Mouse (Mus musculus) mouse trophoblast stem cell (cell line): ENCODE results near the gene Agap3.

Source experiments
- in situ Hi-C, 2 experiments: fragments of 300-500 bp; cut with MseI, MboI; formaldehyde crosslinking; loops; 2 replicates in 1 of 2; 3 replicates in 1 of 2; pipeline ENCODE4 v1.15.1; 2025

Agap3 gene

DNA sequence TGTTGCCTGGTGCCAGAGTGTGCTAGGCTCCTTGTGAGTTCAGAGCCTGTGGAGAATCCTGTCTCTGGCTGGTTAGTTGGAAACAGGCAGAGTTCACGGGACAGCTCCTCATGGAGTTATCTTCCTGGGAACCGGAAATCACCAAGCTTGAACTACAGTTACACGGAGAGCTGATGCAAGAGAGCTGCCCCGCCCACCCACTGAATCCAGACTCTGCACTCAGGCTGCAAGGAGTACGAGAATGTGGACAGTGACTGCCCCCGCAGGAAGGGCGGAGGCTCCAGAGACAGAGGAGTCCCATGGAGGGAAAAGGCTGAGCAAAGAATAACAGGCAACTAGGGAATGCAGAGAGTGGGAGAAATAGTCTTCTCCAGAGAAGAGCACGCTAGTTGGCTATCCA is 60.3 kb downstream of the Agap3 start:
- in situ Hi-C loops = no loop called here

DNA sequence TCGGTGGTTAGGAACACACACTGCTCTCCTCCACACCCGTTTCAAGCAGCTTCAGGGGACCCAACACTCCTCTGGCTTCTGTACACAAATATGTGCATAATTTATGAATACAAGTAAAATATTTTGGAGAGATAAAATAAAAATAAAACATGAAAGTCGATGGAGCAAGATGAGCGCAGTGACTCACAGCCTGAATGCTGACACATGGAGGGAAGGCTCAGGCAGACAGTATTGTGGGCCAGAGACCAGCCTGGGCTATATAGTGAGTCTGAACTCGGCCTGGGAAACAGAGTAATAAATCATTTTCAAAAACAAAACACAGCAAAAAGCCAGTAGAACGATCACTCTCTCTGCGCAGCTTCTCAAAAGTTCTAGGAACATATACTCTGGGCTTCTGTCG is 69.4 kb downstream of the Agap3 start:
- in situ Hi-C loops = no loop called here

DNA sequence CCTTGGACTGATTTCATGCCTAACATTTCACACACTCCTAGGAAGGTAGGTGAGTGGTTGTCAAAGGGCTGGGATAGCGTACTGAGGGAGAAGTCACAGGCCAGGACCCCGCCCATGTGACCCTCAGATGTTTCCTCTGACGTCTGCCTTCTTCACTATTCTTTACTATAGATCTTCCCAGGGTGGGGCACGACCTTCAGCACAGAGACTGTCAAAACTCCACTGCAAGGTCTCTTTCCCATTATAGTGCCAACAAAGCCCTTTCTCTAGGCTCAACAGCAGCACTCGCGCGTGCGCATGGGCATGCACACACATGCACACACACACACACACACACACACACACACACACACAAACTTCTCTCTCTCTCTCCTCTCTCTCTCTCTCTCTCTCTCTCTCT is 71.8 kb downstream of the Agap3 start:
- in situ Hi-C loops = no loop called here

DNA sequence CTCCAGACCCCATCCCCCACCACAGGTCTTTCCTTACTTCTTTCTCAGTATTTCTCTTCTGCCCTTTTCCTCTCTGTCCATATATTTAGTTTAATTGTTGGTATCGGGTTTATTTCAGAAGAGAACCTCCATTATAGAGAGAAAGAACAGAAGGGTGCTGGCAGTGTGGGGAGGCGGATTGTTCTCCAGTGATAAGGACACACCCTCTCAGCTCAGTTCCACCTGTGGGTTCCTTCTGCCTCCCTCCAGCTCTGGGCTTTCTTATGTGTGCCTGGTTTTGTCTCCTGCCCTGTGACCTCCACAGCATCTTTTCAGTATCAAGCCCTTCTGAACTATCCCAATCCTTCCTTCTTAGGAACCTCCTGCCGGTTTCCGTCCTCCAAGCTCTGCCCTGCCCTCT is 72.5 kb downstream of the Agap3 start:
- in situ Hi-C loops = no loop called here

DNA sequence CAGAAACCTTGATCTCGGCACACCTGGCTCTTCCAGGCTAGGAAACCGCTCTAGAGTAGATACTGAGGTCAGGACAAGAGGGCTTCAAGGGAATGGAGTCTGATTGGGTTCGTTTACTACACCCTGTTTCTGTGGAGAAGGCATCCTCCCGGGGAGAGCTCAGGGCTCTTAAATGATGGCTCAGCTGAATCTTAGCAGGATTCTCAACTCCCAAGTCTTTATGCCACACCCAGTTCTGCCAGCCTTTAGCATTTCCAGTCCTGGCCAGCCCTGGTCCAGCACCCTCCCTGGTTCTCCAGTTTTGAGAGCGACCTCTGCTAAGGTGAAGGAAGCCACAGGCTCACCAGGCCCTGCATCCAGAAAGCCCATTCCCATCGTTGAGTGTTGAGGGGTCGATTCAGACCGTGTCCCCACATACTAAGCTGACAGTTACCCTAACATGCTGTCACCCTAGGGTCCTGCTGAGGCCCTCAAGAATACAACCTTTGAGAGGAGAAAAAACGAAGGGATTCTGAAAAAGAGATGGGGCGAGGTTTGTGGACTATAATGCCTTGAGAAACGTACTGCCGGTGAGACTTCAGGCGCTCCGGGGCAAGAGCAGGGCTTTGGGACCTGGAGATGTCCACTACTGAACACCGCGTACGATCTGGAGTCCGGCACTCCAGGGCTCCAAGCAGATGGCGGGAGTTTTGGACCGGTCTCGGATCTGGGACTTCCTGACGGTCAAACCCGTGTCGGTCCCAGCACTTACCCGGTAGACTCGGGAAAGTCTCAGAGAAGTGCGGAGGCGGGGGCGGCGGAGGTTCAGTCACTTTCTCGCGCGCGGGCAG is 73.6 kb downstream of the Agap3 start:
- in situ Hi-C loops = no loop called here

DNA sequence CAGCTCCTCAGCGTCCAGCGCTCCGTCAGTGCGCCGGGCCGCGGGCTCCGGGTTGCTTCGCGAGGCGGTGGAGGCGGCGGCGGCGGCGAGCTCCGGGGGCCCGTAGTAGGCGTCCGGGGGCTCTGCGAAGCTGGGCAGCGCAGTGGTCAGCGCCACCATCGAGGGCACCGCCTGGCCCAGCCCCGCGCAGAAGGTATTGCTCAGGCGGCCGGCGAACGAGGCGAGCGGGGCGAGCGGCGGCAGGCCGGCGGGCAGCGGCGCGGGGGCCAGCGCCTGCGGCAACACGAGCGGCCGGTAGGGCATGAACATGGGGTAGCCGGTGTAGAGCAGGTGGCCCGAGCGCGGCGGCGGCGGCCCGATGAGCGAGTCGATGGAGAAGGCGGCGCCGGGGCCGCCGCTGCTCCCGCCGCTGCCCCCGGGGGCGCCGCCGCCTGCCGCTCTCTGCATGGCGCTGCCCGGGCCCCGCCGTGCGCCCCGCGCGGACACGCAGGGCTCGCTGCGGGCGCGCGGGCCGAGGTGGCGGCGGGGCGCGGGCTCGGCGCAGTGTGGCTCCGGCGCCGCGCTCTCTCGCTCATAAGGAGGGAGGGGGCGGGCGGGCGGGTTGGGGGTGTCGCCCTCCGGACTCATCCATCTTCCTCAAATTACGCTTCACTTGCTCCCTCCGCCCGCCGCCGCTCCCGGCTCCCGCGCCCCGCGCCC is 74.4 kb downstream of the Agap3 start:
- in situ Hi-C loops = no loop called here

DNA sequence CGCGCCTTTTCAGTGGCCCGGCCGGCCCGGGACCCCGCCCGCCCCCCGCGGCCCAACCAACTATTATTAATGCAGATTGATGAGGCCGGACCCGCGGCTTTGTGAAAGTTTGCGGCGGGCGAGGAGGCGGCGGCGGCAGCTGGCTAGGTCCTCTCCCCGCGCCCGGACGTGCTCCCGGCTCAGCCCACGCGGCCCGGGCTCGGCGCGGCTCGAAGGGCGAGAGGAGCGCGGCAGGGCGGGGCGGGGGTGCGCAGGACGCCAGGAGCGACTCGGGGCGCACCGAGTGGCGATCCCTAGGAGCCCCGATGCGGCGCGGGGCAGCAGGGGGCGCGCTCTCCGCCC is 74.9 kb downstream of the Agap3 start, which contains the start of gene Gbx1:
Gene Gbx1 (minus strand): TSS at position 314 of the 342 bp plus-strand sequence.
- in situ Hi-C loops = no loop called here

DNA sequence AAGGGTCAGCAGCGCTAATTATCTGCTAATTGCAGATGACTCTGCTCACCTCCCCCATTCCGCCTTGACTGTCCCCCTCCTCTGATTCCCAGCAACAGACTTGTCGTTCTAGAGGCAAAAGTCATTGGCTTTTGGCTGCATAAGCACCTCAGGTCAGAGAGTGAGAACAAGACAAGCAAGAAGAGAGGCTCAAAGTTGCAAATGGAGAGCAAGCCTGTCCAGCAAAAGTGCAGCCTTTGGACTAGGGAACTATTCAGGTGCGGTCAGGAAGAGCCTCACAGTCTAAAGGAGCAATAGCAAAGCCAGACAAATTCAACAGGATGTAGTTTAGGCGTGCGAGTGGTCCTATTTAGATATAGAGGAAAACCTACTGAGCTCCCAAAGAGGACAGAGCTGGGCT is 75.8 kb downstream of the Agap3 start:
- in situ Hi-C loops = no loop called here

DNA sequence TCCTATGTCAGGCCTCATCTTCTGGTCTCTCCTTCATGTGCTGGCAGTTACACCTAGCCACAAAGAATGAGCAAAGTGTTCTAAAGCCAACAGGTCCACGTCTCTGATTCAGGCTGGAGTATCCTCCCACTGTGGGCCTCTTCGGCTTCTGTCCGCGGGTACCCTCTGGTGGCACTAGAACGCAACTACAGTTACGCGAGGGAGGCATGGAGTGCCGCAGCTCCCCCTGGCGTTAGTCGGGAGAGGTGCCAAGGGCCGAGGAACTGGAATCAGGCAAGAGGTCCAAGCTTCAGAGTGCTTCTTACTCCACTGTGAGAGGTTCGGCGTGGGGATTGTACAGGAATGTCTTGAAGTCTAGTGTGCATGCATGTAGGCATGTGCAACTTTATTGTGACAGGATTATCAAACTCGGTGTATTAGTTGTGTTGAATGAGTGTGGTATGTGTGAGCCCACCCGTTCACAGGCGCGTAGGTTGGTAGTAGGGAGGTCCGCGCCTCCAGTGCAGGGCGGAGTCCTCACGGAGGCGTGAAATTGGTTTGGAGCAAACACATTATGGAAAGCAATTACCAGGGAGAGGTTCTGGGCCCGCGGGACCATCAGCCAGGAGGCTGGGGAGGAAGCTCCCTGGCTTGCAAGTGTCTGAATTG is 78.2 kb downstream of the Agap3 start:
- in situ Hi-C loops = no loop called here

DNA sequence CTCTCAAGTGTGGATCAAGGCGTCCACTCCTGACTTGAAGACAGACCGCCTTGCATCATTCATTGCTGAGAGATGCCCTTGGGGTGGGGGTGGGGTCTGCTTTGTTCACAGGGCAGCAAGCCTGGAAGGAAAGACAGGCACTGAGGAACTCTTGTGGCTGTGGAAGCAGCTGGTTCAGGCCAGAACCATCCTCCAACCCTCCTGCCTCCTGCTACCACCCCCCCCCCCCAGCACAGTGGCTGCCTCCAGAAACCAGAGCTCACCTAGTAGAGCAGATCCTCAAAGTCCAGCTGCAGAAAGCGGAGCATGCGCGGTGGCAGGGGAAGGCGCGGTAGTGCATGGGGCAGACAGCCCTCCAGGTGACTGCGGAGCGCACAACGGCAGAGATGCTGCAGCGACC is 81.4 kb downstream of the Agap3 start:
- in situ Hi-C loops = no loop called here

DNA sequence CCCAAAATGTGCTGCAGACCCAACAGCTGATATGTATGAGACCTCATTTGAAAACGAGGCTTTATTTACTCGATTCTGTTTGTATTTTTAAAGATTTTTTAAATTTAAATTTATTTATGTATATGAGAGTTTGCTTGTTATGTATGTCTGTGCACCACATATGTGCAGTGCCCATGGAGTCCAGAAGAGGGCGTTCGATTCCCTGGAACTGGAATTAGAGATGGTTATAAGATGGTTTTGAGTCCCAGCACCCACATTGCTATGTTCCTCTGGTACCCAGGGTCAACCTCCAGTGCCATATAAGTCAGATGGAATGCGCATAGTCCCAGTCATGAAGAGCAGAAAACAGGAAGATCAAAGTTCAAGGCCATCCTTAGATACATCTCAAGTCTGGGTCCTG is 82.3 kb downstream of the Agap3 start:
- in situ Hi-C loops = no loop called here

DNA sequence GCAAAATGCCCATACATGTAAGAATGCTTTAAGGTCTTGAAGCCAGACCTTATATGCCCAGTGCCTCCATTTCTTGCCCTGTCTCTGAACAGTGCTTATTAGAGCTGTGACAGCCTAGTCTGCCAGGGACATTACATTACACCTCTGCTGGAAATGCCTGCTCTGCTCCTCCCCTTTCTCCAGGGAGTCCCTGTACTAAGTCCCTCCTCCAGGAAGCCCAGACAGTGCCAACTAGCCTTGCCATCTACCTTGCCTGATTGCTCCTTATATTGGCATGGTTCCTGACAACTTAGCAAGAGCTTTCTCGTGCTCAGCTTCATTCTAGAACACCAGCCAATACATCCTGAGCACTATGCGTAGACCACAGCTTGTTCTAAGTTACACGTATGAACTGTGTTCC is 83.8 kb downstream of the Agap3 start:
- in situ Hi-C loops = no loop called here

DNA sequence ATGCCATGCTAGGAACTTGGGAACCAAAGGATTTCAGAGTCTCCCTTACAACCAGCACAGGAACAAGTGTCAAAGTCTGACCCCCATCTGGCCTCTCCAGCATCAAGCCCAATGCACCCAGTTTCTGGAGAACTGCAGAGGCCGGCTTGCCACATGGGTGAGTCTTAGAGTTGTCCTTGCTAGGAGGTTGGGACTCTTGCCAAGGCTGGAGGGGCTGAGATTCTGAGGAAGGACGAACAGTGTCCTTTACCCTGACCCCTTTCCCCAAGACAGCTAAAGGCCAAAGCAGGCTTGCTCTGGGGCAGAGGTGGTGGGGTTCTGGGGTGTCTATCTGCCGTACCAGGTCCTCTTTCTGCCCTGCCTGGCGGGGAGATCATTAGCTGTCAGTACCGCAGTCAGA is 84.5 kb downstream of the Agap3 start:
- in situ Hi-C loops = no loop called here

DNA sequence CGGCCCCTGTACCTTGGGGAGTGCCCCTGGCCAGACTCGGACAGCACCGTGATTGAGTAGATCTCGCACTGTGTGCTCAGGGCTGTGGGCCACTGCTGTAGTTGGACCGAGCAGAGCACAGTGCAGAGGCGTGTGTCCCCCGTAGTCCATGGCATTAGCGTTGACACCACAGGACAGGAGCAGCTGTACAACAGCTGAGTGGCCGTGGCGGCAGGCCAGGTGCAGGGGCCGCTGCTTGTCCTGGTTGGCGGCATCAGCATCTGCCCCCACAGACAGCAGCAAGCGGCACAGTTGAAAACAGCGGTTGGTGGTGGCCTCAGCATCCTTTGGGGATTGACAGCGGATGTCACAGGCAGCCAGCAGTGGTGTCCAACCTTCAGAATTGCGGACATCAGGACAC is 85.6 kb downstream of the Agap3 start:
- in situ Hi-C loops = no loop called here

DNA sequence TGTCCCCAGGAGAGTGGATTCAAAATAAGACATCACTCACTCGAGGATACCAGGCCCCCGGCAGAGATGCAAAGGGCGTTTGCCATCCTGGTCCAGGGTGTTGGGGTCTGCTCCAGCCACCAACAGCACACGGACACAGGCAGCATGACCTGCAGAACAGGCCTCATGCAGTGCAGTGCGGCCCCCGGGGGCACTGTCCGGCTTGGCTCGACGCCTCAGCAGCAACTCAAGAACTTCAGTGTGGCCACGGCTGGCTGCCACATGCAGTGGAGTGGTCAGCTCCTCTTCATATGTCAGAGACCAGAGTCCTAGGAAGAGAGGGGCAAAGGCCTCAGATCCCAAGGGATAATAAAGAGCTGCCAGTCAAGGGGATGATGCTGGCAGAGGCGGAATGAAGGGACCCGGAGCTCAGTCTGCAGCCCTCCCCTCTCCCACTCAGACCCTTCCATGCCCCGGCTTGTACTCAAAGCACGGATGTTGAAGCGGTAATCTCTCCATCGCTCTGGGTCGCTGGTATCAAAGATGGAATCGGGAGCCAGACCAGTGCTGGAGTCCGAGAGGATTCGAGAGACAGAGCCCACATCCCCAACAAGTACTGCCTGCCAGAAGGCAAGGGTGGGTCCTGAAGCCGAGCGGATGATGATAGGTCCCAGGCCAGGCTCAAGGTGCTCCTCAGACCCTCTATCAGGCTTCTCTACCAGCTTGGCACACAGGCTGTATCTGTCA is 87.8 kb downstream of the Agap3 start:
- in situ Hi-C loops = no loop called here

DNA sequence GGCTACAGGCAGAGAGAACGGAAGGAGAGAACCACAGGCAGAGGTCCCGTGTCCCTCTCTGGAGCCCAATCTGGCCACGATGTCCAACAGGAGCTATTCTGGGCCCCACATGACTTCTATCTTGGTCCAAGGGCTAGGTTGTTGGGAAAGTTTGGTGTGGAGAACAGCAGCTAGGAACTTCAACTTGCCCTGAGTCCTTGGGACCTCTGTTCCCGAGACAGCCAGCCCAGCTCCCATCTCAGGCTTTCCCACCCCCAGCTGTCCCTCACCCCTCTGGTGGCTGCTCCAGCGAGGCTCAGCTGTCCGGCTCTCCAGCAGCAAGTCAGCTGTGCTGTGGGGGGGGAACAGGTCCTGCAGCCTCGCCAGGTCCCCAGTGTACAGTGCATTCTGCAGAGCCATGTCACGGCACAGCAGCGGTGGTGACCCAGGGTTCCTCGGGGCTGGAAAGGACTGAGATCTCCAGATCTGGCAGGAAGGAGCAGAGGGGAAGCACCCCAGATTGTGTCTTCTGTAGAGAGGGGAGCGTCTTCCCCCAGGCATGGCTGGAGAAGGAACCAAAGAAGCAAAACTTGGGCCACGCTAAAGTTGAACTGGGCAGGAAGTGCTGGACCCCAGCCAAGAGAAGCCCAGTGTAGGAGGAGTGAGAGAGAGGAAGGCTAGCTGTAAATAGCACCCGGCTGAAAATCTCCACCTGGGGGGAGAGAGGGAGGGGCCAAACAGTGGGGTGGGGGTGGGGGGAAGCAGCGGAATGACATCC is 88.6 kb downstream of the Agap3 start, which contains the start of gene Asb10:
Gene Asb10 (minus strand): TSS at position 592 of the 757 bp plus-strand sequence.
- in situ Hi-C loops = no loop called here

DNA sequence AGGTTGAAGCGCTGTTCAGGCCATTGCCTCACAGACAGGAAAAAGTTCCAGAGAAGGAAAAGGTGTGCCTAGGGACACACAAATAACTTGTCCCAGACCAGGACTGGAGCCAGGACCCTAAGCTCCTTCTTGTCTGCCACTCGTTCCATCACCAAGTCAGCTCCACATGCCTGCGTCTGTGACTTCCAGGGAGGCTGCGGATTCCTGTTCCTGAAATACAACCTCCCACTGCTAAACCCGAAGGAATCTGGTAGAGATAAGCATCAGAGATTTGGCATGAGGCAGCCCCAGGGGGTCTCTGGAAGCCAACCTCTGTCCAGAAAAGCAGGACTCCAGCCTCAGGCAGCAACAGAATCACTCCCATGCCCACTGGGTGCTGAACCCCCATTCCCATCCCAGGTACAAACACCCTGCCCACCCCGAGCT is 89.2 kb downstream of the Agap3 start:
- in situ Hi-C loops = no loop called here

DNA sequence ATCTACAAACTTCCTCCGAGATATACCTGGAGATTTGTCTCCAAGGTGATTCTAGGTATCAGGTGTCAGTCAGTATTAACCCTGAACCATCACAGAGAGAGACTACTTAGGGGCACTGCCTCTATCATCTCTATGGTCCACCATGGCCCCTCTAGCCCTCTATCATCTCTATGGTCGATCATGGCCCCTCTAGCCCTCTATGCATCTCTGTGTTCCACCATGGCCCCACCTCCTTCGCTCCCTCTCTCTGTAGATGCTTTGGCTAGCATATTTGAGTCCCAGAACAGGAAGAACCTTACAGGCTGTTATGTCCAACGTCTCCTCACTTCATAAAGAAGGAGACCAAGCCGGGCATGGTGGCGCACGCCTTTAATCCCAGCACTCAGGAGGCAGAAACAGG is 90.7 kb downstream of the Agap3 start:
- in situ Hi-C loops = no loop called here

DNA sequence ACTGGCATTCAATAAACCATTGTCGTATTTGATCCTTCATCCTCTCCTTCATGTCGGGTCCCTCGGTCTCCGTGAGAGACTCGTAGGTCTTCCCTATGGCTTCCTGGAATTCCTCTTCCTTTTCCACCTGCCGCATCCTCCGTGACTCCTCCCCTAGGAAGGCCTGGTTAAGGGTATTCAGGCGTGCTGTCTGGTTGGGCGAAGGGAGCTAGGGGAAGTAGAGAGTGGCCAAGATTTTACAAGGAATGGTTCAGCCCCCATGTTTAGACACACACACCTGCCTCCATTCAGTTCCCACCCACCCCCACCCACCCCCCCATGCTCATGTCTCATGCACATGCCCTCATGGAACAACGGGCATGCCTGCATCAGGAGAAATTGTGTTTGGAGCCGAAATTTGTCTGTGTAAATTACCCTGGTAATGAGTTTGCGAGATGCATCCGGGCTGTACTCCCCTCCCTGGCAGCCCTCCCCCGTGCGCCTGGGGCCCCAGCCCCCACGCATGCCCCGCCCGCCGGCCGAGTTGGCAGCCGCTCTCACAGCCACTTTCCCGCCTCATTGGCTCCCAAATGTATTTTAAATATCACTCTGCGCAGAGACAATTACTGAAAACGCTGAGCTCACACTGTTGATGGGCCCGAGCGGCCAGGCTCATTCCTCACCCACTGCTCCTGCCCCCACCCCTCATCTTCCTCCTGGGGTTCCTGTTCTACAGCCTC is 98.8 kb downstream of the Agap3 start:
- in situ Hi-C loops = no loop called here

DNA sequence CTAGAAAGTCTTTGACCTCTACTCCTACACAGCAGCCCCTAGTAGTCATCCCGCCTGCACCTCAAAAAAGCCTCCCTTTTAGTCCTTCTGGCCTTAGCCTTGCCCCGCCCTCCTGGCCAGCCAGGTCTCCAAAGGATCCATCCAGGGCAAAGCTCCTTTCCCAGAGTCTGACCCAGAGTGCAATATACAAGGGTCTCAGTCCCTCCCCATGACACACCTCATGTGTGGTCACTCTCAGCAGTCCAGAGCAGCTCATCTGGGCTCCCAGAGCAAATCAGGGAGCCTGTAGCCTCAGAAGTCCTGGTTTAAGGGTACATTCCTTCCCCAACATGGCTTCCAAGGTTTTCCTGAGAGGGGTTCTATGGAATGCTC is 99.3 kb downstream of the Agap3 start:
- in situ Hi-C loops = no loop called here
